Mouse (Mus musculus) CH12F3 (cell line): ENCODE data around the gene Tmprss12.
"Not testable (repeated sequence)": the region's sequence is repeated elsewhere in the genome, so short reads cannot be mapped to it uniquely, and the experiment has no call there.

Experiments
- in situ Hi-C: fragments of 300-500 bp; cut with MboI; formaldehyde crosslinking; loops from 2 replicates; pipeline ENCODE4 v1.14.3; 2020; ENCODE audit warnings: low sequenced_read_pairs

Tmprss12 gene

DNA sequence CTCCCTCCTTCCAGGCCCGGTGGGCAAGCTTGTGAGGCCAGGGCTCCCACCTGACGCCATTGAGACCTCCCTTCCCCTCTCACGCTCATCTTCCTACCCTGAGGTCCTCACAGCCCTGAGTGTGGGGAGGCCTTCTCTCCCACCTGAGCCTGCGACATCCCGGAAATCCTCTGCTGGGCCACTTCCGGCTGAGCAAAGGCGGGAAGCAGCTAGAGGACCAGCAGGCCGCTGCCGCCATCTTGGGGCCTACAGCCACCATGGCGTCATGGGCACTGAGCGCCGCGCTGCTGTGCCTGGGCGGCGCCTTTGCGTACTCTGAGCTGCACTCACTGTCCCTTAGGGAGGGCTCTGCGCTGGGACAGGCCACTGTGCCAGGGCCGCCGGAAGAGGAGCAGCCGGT is at the start of gene Tmprss12:
Gene Tmprss12 (plus strand): TSS at position 212 of the 400 bp plus-strand sequence.
- in situ Hi-C loops: no loop called here

DNA sequence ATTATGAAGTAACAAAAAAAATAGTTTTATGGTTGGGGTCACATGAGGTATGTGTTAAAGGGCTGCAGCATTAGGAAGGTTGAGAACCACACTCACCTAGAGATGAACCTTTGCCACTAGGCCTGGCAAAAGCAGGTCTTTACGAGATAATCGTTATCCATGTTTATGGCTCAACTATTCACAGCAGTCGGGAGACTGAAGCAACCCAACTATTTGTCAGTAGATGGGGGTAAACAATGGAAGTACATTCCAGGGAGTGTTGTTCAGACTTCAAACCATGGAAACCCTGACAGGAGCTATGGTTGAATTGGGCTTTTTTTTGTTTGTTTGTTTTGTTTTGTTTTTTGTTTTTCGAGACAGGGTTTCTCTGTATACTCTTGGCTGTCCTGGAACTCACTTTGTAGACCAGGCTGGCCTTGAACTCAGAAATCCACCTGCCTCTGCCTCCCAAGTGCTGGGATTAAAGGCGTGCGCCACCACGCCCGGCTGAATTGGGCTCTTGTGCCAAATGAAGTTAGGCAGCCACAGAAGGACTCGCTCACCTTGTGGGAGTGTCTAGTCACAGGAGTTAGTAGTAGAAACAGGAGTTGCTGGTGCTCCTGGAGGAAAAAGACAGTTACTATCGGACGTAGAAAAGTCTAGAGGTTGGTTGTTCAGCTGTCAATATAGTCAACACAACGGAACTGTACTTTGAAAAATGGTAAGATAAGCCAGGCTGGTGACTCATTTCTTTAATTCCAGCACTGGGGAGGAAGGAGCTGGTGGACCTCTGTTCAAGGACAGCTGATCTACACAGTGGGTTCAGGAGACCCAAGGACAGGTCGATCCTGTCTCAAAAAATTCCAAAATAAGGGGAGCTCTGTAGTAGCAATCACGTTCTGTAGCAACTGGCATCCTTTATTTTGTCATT is 48.8 kb upstream of the Tmprss12 start:
- in situ Hi-C loops: no loop called here

DNA sequence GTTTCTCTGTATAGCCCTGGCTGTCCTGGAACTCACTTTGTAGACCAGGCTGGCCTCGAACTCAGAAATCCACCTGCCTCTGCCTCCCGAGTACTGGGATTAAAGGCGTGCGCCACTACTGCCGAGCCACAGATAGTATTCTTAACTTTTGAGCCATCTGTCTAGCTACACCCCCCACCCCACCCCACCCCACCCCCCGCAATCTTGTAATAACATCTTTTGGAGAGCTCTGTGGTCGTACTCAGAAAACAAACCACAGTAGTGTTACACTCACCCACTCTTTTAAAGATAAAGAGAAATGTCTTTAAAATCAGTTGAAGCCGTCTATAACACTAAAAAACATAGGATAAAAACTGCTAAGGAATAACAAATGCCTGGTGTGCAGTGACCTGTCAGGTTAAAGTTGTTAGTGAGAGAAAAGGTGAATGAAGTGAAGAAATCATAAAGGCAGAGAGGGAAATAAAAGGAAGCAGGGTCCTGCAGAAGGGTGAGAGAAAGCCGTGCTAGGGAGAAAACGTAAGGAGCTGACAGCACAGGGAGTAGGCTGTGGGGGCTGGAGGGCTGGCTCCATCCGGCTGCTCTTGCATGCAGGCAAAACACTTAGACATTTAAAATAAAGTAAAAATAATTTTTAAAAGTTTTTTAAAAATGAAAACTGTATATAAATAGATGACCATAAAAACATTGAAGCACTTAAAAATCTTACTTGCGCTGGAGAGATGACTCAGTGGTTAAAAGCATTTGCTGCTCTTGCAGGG is 45.2 kb upstream of the Tmprss12 start:
- in situ Hi-C loops: no loop called here

DNA sequence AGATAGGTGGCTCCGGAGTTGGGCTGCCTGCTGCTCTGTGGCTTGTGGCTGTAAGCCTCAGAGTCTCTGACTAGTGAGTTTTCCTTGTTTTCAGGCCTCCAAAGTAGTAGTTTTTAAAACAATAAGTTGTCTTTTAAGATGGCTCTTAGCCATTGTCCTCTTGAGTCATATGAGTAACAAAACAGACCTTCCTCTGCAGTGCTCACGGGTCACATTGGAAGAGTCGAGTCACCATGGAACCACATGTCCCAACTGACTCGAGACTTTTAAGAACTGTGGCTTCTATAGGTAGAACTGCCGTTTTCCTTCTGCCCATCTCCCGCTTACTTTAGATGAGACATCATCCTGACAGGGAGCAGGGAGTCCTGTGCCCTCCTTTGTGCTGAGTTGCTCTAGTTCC is 43.7 kb upstream of the Tmprss12 start:
- in situ Hi-C loops: no loop called here

DNA sequence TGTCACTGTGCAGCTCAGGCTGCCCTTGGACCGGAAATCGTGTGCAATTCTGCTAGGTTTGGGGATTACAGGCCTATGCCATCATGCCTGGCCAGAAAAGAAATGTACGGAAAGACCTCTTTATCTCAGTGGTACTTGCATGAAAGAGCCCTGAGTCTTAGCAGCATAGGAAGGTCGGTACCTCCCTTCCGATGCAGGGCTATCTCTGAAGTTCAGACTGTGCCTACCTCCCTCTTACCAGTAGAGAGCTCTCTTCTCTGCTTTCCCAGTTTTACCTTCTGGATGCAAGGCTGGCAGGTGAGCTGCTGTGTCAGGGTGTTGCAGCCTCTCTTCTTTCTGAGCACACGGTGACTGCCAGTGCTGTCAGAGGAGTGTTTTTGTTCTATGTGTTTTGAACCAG is 38.9 kb upstream of the Tmprss12 start:
- in situ Hi-C loops: no loop called here

DNA sequence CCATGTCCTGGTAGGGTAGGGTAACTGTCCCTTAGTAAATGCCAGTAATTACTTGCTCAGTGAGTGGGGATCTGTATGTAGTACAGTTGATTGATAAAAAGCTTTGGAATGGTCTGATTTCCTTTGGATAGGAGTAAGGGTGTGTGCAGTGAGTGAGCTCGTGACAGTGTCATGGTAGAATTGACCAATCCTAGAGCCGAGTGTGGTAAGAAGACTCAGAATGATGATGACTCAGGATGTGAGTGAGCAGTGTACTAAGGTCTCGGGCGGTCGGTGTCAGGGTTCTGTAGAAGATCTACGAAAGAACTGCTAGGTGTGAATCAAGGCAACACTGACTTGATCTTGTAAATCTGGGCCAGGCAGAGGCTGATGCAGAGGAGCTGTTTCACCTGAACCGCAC is 34.7 kb upstream of the Tmprss12 start:
- in situ Hi-C loops: no loop called here

DNA sequence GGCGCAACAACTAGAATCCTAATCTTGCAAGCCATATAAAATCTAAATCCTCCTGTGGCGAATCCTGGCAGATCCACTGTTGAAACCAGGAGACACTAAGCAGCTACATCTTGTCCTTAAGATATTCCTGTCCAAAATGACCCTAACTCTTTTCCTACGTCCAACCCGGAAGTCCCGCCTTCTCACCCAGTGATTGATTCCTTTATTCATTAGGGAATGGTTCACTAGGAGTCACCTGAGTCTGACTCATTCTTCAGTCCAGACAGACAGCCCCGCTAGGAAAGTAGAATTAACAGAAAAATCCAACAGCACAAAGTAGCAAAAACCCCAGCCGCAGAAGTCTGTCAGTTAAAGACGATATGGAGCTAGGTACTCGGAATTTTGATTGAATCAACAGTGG is 33.3 kb upstream of the Tmprss12 start:
- in situ Hi-C loops: no loop called here

DNA sequence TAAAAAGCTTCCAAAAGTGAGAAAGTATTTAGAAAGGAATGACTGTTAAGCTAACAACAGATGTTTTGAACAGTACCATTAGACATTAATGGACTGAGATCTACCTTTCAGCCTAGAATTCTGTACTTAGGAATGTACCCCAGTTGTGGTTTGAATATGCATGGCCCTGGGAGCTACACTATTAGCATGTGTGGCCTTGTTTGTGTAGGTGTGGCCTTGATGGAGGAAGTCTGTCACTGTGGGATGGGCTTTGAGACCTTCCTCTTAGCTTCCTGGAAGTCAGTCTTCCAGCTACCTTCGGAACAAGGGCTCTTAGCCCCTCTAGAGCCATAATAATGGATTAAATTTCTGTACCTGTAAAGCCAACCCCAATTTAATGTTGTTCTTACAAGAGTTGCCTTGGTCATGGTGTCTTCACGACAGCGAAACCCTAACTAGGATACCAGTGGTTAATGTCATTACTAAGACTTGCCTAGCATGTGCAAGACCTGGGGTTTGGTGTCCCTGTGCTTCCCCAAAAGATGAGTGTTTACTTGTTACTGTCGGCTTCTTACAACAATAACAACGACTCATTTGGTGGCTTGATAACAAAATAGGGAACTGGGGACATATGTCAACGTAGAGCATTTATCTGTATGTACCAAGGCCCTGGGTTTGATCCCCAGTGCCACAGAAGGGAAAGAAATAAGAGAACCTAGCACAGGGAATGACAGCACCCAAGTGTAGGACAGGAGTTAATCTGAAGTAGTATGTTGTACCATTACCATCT is 31.8 kb upstream of the Tmprss12 start:
- in situ Hi-C loops: no loop called here

DNA sequence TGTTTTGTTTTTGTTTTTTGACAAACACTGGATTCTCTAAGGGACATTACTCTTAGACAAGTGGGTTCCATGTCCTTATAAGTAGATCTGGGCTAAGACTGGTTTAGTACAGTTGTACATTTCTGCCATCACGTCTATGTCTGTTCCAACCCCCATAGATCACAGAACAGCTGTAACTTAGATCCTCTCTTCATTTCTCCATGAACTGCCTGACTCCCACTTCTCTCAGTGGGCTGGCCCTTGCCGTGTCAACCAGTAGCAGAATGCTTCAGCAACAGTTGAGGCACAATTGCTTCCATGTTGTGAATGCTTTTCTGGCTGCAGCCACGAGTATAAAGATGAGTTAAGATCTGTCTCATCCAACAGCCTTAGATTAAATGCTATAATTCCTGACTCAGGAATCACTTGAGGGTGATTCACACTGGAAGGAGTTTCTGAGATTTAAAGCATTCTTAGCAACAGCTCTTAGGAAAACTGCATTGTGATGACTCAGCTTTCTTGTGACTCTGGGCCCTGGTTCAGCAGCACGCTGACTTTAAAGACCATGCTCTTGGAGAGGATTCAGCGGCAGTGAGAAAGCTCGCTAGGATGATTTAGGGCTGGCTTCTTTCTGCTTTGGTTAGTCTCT is 29.4 kb upstream of the Tmprss12 start:
- in situ Hi-C loops: no loop called here

DNA sequence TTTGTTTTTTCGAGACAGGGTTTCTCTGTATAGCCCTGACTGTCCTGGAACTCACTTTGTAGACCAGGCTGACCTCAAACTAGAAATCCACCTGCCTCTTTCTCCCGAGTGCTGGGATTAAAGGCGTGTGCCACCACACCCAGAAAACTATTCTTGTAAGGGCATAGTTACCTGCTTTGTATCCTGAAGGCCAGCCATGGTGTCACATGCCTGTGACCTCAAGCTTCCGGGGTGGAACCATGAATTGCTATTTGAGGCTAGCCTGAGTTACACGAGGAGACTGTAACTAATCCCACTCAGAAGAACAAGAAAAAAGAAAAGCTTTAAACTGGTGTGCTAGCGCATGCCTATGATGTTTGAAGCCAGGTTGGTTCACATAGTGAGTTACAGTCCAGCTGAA is 24.3 kb upstream of the Tmprss12 start:
- in situ Hi-C loops: no loop called here

DNA sequence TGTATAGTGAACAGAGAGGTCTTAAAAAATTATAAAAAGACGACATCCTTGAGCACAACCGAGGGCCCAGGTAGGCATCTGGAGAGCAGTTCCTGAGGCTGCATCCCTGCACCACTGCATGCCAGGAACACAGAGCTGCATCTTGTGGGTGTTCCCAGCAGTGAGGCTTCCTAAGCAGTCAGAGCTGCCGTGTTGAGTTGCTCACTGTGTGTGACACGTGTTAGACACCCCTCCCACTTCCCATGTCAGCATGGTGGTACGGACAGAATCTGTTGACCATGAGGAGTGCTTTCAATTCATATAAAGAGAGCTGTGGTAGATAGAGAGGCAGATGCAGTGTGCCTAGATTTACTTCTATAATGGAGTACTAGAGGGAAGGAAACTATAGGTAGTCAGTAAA is 23.3 kb upstream of the Tmprss12 start:
- in situ Hi-C loops: no loop called here

DNA sequence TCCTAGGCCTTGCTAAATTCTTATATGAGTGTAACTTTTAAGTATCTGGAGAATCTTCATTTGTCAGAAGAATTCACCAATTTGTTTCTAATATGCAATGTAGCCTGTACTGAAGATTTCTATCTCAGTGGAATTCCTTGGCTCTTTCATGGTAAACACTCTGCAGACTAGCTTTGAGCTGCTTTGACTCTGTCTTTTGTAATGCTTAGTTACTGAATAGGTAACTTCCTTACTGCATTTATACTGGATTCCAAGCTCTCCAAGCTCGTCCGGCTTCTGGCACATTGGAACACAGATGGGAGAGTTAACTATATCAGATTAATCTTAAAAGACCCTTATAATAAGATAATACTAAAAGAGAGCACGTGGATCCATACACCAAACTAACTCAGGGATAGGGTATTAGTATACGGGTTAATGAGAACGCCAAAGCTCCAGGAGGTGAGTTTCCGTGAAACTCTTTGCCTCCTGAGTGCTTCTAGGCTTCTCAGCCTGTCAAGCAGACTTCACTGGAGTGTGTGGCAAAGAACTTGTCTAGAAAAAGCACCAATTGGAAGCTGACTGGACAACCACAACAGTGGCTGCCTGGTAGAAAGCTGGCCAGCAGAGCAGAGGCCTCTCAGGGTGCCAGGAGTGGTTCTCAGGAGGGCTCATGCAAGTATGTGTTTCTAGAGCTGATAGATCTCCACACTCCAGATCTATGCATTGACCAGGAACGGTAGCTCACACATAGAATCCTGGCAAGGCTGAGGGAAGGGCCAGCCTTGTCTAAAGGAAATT is 21.8 kb upstream of the Tmprss12 start:
- in situ Hi-C loops: no loop called here

DNA sequence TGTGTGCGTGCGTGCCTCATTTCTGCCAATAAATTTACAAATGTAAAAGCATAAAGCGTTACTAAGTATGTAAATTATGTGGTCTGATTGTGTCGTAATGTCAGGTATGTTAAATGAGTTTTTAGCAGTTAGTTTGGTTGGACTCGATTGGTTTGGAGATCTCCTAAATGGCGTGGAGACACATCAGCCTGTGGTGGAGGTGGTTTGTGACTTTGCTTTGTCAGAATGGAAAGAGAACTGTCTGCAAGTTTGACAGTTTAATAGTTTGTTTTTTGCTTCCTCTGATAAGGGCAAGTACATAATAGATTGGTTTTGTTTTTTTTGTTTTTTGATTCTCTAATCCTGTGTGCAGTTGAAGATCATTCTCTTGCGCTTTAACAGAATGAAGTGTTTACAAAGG is 20.3 kb upstream of the Tmprss12 start:
- in situ Hi-C loops: not testable (repeated sequence)

DNA sequence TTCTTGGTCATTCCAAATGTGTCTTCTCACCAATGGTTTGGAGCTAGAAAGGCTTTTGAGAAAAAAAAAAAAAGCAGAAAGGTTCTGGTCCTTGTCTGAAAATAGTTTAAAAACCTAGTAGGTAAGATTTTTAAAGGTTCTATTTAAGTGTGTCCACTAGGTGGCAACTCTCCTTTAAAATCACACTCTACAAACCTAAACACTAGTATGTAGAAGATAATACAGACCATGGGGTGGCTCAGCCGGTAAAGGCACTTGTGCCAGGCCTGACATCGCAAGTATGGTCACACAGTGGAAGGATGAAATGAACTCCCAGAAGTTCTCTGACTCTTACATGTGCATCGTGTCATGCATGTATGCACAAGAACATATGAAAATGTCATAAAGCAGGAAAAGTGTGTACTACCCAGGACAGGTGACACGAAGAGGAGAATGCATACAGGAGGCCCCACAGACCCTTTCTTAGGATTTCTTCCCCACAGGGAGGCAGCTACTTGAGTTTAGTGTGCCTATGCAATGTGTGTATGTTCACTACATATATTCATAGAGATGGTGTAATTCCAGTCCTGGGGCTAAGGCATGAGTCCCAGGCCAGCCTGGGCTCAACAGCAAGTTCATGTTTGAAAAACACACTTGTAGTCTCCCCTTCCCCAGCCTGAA is 17.3 kb upstream of the Tmprss12 start:
- in situ Hi-C loops: no loop called here

DNA sequence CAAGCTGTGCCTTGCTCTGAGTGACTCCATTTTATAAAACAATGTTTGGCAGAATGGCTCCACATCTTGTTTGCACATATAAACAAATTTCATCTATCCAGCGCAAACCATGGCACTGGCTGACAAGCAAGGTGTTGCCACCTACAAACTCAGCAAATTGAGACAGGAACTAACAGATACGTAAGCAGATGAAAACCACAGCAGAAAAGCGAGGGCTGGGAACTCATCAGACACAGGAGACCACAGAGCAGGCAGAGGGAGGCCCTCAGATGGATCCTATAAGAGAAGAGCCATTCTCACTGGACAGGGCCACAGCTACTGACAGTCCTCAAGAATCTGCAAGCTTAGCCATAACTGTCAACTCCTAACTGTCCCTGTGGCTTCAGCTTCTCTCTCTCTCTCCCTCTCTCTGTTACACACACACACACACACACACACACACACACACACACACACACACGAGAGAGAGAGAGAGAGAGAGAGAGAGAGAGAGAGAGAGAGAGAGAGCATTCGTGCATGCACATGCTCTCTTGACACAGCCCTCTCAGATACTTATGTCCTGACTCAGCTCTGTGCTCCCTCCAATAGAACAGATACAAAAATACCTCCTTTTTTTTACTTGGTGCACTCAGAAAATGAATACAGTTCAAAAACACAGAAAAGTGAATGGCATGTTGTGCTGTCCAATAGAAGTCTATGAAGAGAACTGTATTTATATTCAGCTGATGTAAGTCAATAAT is 14.9 kb upstream of the Tmprss12 start:
- in situ Hi-C loops: no loop called here

DNA sequence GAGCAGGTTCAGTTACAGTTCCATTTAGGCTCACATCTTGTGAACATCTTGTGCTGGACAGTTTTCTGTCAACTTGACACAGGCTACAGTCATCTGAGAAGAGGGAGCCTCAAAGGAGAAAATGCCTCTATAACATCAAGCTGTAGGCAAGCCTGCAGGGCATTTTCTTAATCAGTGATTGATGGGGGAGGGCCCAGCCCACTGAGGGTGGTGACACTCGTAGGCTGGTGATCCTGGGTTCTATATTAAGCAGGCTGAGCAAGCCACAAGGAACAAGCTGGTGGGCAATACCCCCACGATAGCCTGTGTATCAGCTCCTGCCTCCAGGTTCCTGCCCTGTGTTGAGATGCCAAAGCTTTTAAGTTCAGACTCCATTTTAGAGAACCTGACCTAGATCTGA is 11.7 kb upstream of the Tmprss12 start:
- in situ Hi-C loops: no loop called here

DNA sequence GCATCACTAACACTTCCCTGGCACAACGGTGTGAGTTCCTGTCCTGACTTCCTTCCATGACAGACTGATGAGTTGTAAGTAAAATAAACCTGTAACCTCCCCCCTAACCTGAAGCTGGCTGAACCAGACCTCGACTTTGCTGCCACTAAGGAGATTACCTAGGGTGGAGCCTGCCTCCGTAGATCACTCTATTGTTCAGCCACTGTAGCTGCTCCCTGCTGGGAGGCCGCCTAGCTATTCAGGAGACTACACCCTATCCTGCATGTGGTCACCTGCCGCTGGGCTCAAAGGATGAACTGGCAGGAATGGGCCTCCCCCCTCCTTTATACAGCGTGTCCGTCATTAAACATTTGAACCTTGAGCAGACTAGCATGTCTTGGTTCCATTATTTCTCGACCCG is 10.9 kb upstream of the Tmprss12 start:
- in situ Hi-C loops: no loop called here

DNA sequence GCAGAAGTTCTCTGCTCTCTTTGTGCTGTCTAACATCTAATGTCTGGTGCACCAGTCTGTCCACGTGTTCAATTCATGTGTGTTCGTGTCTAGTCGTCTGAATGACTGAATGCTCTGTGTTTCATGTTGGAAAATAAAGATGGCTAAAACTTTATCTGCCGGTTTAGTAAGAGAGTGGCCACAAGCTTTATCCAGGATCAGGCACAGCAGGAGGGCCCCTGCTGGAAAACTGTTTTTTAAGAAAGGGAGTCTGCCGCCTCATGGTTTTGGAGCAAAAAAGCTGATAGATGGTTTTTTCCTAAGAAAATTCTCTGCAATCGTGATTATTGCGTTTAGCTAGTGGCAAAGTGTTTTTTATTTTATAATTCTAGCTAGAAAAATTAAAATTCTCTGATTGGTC is 10.0 kb upstream of the Tmprss12 start:
- in situ Hi-C loops: not testable (repeated sequence)

DNA sequence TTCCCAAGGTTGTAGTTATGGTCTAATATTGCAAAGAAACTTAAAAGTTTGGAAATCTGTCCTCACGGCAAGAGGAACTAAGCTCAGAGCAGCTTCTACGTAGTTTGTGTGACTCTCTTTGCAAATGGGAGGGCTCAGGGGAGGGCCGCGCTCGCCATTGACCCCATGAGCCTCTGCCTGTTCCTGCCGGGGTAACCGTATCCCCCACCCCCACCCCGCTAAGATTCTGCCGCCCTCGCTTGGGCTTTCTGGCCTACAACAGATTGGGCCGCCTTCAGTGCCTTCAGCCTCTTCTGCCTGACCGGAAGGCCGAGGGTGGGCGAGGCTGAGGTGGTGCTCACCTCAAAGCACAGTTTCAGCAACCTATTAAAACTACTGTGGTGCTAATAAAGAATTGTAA is 9.2 kb upstream of the Tmprss12 start:
- in situ Hi-C loops: no loop called here
